Comparison of ENCODE assay signal across 9 mouse cellular contexts in the genomic region with DNA sequence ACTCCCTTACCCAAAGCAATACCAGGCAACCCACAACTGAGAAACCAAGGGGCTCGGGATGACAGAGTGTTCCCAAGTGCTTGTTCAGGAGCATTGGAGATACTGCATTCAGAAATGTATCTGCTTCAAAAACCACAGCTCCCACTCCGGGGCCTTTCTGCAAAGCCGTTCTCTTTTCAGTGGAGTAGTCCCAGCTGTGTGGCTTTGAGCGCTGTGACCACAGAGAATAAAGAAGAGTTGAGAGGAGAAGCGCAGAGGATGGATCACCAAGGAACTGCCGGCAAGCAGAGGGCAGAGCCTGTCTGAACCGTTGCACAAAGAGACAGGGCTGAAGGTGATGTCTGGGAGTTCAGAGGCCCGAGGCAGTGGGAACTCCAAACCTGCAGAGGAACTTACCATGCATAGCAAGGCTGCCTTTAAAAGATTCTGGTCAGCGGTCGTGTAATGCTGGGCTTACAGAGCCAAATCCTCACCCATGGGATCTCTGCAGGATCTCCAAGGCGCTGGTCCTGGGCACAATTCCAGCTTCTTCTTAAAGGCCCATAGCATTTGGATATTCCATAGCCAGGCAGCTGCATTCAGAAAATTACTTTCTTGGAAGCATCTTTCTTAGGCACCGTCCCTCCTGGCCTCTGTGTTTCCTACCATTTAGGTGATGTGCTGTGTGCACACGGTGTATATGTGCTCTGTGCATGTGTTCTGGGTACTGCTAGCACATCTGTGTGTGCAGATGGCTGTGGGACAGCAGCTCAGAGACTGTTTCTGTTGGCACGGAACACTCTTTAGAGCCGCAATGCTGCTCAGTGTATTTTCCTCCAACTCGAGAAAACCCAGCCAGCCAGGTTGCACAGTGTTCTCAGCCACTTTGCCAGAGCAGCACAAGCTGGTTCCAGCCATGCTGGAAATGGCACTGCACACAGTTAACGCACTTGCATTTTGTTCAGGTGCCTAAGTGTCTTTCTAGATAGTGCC. TPM values are rescaled to one million over a fixed set of nuclear protein-coding genes. Genes with fewer than 3 reads are reported as not detected.
DNase-seq lines count a peak whose midpoint lies in the region; ATAC-seq and TF ChIP-seq lines count a peak whose summit lies in the region.
"Had no signal": no experiment of that assay in that cellular context is flagged by ENCODE, and none has a peak within 500 bp of the region (broad histone marks: within the 10 kb centered on the region; RNA-seq: fewer than 3 reads in every experiment).

No protein-coding gene starts in this region.

- TF ChIP-seq CTCF in layer of hippocampus, adult 2 months (conservative IDR thresholded peaks at IDR 0.05) = no peak
- TF ChIP-seq CTCF in brain, embryonic 14.5 days (IDR thresholded peaks at IDR 0.05; ENCODE audit: borderline replicate concordance, extremely low read depth, insufficient read depth, insufficient read length) = no peak

- H3K4me3 ChIP-seq in embryonic facial prominence, embryonic 12.5 days = no peak overlapping the region
- no peak overlapping the region for H3K4me3 ChIP-seq in embryonic facial prominence, embryonic 10.5 days
- no peak overlapping the region for H3K4me3 ChIP-seq in layer of hippocampus, adult 2 months
- no peak overlapping the region for H3K4me3 ChIP-seq in limb, embryonic 15.5 days
- H3K4me3 ChIP-seq: limb, embryonic 12.5 days had no signal

- peak overlapping the region; percentile 43; the same call in 1 of the 2 replicates for H3K27ac ChIP-seq in embryonic facial prominence, embryonic 12.5 days
- H3K27ac ChIP-seq in embryonic facial prominence, embryonic 10.5 days (replicated peaks) = no peak overlapping the region
- H3K27ac ChIP-seq in layer of hippocampus, adult 2 months = no peak overlapping the region
- H3K27ac ChIP-seq in limb, embryonic 15.5 days = peak overlapping the region; percentile 76
- H3K27ac ChIP-seq: limb, embryonic 12.5 days had no signal

- no peak for TF ChIP-seq POLR2A in brain, embryonic 14.5 days (IDR thresholded peaks at IDR 0.05; ENCODE audit: borderline replicate concordance, extremely low read depth, insufficient read depth, insufficient read length, poor library complexity, severe bottlenecking)

- H3K4me2 ChIP-seq in embryonic facial prominence, embryonic 12.5 days (replicated peaks) = no peak overlapping the region
- H3K4me2 ChIP-seq in limb, embryonic 15.5 days = 0 out of 2 replicates have a peak overlapping the region, but pooled peaks have one; percentile 19
- H3K4me2 ChIP-seq: limb, embryonic 12.5 days had no signal

- no peaks in the 10 kb centered on the region for H3K36me3 ChIP-seq in embryonic facial prominence, embryonic 12.5 days
- H3K36me3 ChIP-seq in embryonic facial prominence, embryonic 10.5 days (replicated peaks) = no peaks in the 10 kb centered on the region
- no peaks in the 10 kb centered on the region for H3K36me3 ChIP-seq in limb, embryonic 15.5 days
- H3K36me3 ChIP-seq: limb, embryonic 12.5 days had no signal

- no peak for DNase-seq in embryonic facial prominence, embryonic 10.5 days (ENCODE audit: low spot score)
- DNase-seq in layer of hippocampus, adult 9-11 months = peak; percentile 57
- no peak for DNase-seq in layer of hippocampus, adult 2 months (ENCODE audit: low spot score in 2 of 2)
- DNase-seq in brain, embryonic 14.5 days (ENCODE audit: low read depth) = peak; percentile 75
- DNase-seq in cerebellum, adult 8-10 months = no peak
- DNase-seq in spleen, postnatal 10 days (ENCODE audit: low spot score in 2 of 2) = no peak

- no peak for ATAC-seq in embryonic facial prominence, embryonic 12.5 days (ENCODE audit: insufficient number of reproducible peaks, insufficient read depth, low FRiP score, low TSS enrichment)
- ATAC-seq in limb, embryonic 15.5 days (ENCODE audit: insufficient number of reproducible peaks, low FRiP score, low TSS enrichment, low read depth) = peak; percentile 37; the same call in 1 of the 2 replicates

- H3K27me3 ChIP-seq in embryonic facial prominence, embryonic 12.5 days = no peaks in the 10 kb centered on the region
- H3K27me3 ChIP-seq in embryonic facial prominence, embryonic 10.5 days (replicated peaks; ENCODE audit: low read depth, poor library complexity, severe bottlenecking) = no peaks in the 10 kb centered on the region
- no peaks in the 10 kb centered on the region for H3K27me3 ChIP-seq in limb, embryonic 15.5 days
- H3K27me3 ChIP-seq: limb, embryonic 12.5 days had no signal

- WGBS in embryonic facial prominence, embryonic 12.5 days = 66% methylated on average over 17 of the region's 17 CpGs
- WGBS in embryonic facial prominence, embryonic 10.5 days = 74% methylated on average over 17 of the region's 17 CpGs
- 43% methylated on average over 17 of the region's 17 CpGs for WGBS in limb, embryonic 15.5 days

- peaks cover 11% of the 10 kb centered on the region; the same call in 1 of the 2 replicates for H3K4me1 ChIP-seq in embryonic facial prominence, embryonic 12.5 days
- H3K4me1 ChIP-seq in embryonic facial prominence, embryonic 10.5 days = no peaks in the 10 kb centered on the region
- H3K4me1 ChIP-seq in limb, embryonic 15.5 days = peaks cover 22% of the 10 kb centered on the region

- H3K9me3 ChIP-seq in embryonic facial prominence, embryonic 12.5 days = no peaks in the 10 kb centered on the region
- H3K9me3 ChIP-seq in embryonic facial prominence, embryonic 10.5 days = no peaks in the 10 kb centered on the region
- no peaks in the 10 kb centered on the region for H3K9me3 ChIP-seq in limb, embryonic 15.5 days
- H3K9me3 ChIP-seq: limb, embryonic 12.5 days had no signal

- no peak overlapping the region for H3K9ac ChIP-seq in embryonic facial prominence, embryonic 12.5 days
- no peak overlapping the region for H3K9ac ChIP-seq in limb, embryonic 15.5 days
- H3K9ac ChIP-seq: limb, embryonic 12.5 days had no signal

RNA-seq across cellular contexts. Expression of a gene that starts 59.3 kb away (rescaled TPM):
- polyA plus RNA-seq in embryonic facial prominence, embryonic 12.5 days (2016; fragmentation: Nextera tagmentation; extraction: Ambion mirVana) = 66.2 and 66.8 TPM in 2 replicates
- polyA plus RNA-seq in embryonic facial prominence, embryonic 10.5 days (2016; fragmentation: Nextera tagmentation; extraction: Ambion mirVana) = 34.8 and 42.2 TPM in 2 replicates
- 10 to 100 TPM; 34.5 to 44.5 TPM for total RNA-seq in layer of hippocampus, adult 2 months (2021)
- 42.0 and 50.3 TPM in 2 replicates for polyA plus RNA-seq in brain, embryonic 14.5 days (2012; rRNA removed)
- polyA plus RNA-seq in limb, embryonic 15.5 days (2015; fragmentation: Nextera tagmentation; extraction: Ambion mirVana) = 50.2 and 53.1 TPM in 2 replicates

Comparison
In these comparisons a context has a peak if more than half of its experiments do, and no peak if none do; other contexts are left out.
1. H3K27ac ChIP-seq: peak in embryonic facial prominence, embryonic 12.5 days (single experiment) and limb, embryonic 15.5 days (single experiment); none in embryonic facial prominence, embryonic 10.5 days (single experiment) and layer of hippocampus, adult 2 months (single experiment).
2. DNase-seq: peak in layer of hippocampus, adult 9-11 months (single experiment) and brain, embryonic 14.5 days (single experiment); none in embryonic facial prominence, embryonic 10.5 days (single experiment), layer of hippocampus, adult 2 months (0 of 2), cerebellum, adult 8-10 months (single experiment) and spleen, postnatal 10 days (0 of 2).